17 mouse cellular contexts compared by ENCODE assay signal in genomic region chr2:26147706-26148370, GRCm38 (mm10). TPM values are rescaled to one million over a fixed set of nuclear protein-coding genes. Genes with fewer than 3 reads are reported as not detected.
DNase-seq lines count a peak whose midpoint lies in the region; ATAC-seq and TF ChIP-seq lines count a peak whose summit lies in the region.
"Had no signal": no experiment of that assay in that cellular context is flagged by ENCODE, and none has a peak within 500 bp of the region (broad histone marks: within the 10 kb centered on the region; RNA-seq: fewer than 3 reads in every experiment).

No protein-coding gene starts in this region.

- no peak for DNase-seq in heart, adult 18-20 months
- DNase-seq in 3134 (ENCODE audit: extremely low read depth, insufficient read length, low spot score): peak; percentile 75
- DNase-seq in adrenal gland, postnatal 14 days: no peak
- DNase-seq in testis, postnatal 14 days (ENCODE audit: low spot score): no peak
- DNase-seq: adrenal gland, postnatal 36 days; gastrocnemius, postnatal 25 days; kidney, adult 2 months; thymus, adult 2 months had no signal

- no peaks in the 10 kb centered on the region for H3K27me3 ChIP-seq in heart, embryonic 13.5 days (replicated peaks)
- no peaks in the 10 kb centered on the region for H3K27me3 ChIP-seq in C2C12 (ENCODE audit: control insufficient read depth, insufficient read depth, insufficient read length)
- no peaks in the 10 kb centered on the region for H3K27me3 ChIP-seq in embryonic facial prominence, embryonic 15.5 days
- H3K27me3 ChIP-seq: embryonic facial prominence, embryonic 13.5 days; forebrain, embryonic 15.5 days; heart, embryonic 15.5 days; hindbrain, embryonic 13.5 days; liver, embryonic 12.5 days had no signal

- H3K4me1 ChIP-seq in heart, embryonic 13.5 days: peaks cover 8% of the 10 kb centered on the region
- peaks cover 14% of the 10 kb centered on the region for H3K4me1 ChIP-seq in embryonic facial prominence, embryonic 15.5 days
- H3K4me1 ChIP-seq: forebrain, embryonic 15.5 days had no signal

- peak overlapping the region; percentile 44 for H3K9ac ChIP-seq in heart, embryonic 13.5 days
- H3K9ac ChIP-seq in embryonic facial prominence, embryonic 15.5 days: no peak overlapping the region
- H3K9ac ChIP-seq: embryonic facial prominence, embryonic 13.5 days; forebrain, embryonic 15.5 days; heart, embryonic 15.5 days; hindbrain, embryonic 13.5 days; liver, embryonic 12.5 days had no signal

- H3K4me3 ChIP-seq in heart, embryonic 13.5 days: no peak overlapping the region
- H3K4me3 ChIP-seq in C2C12 (ENCODE audit: insufficient read depth, poor library complexity, severe bottlenecking): no peak overlapping the region
- H3K4me3 ChIP-seq in embryonic facial prominence, embryonic 15.5 days (replicated peaks): no peak overlapping the region
- H3K4me3 ChIP-seq: embryonic facial prominence, embryonic 13.5 days; forebrain, embryonic 15.5 days; heart, embryonic 15.5 days; hindbrain, embryonic 13.5 days; liver, embryonic 12.5 days had no signal

- no peaks in the 10 kb centered on the region for H3K79me2 ChIP-seq in C2C12 (ENCODE audit: control insufficient read depth, insufficient read depth)

- no peaks in the 10 kb centered on the region for H3K36me3 ChIP-seq in heart, embryonic 13.5 days
- H3K36me3 ChIP-seq in C2C12 (ENCODE audit: control insufficient read depth, insufficient read depth): no peaks in the 10 kb centered on the region
- no peaks in the 10 kb centered on the region for H3K36me3 ChIP-seq in embryonic facial prominence, embryonic 15.5 days
- H3K36me3 ChIP-seq: embryonic facial prominence, embryonic 13.5 days; forebrain, embryonic 15.5 days; heart, embryonic 15.5 days; hindbrain, embryonic 13.5 days had no signal

- no peak overlapping the region for H3K27ac ChIP-seq in heart, embryonic 13.5 days (replicated peaks)
- no peak overlapping the region for H3K27ac ChIP-seq in embryonic facial prominence, embryonic 15.5 days (replicated peaks)
- H3K27ac ChIP-seq: embryonic facial prominence, embryonic 13.5 days; forebrain, embryonic 15.5 days; heart, embryonic 15.5 days; hindbrain, embryonic 13.5 days; liver, embryonic 12.5 days had no signal

- H3K4me2 ChIP-seq in heart, embryonic 13.5 days: no peak overlapping the region
- H3K4me2 ChIP-seq in embryonic facial prominence, embryonic 15.5 days (replicated peaks): no peak overlapping the region
- H3K4me2 ChIP-seq: embryonic facial prominence, embryonic 13.5 days; forebrain, embryonic 15.5 days; heart, embryonic 15.5 days; hindbrain, embryonic 13.5 days; liver, embryonic 12.5 days had no signal

- no peak for TF ChIP-seq CTCF in C2C12 (IDR thresholded peaks at IDR 0.05; ENCODE audit: control insufficient read depth, insufficient read depth, insufficient read length)

- no peaks in the 10 kb centered on the region for H3K79me3 ChIP-seq in C2C12 (ENCODE audit: low read depth)

- H3ac ChIP-seq in C2C12 (ENCODE audit: control insufficient read depth, insufficient read length, low read depth): peak overlapping the region; percentile 41

- 52% methylated on average over 7 of the region's 7 CpGs for WGBS in heart, embryonic 13.5 days
- 23% methylated on average over 7 of the region's 7 CpGs for WGBS in embryonic facial prominence, embryonic 15.5 days

- H3K9me3 ChIP-seq in heart, embryonic 13.5 days: no peaks in the 10 kb centered on the region
- H3K9me3 ChIP-seq in embryonic facial prominence, embryonic 15.5 days (replicated peaks): no peaks in the 10 kb centered on the region
- H3K9me3 ChIP-seq: embryonic facial prominence, embryonic 13.5 days; forebrain, embryonic 15.5 days; heart, embryonic 15.5 days; hindbrain, embryonic 13.5 days; liver, embryonic 12.5 days had no signal

- no peak for ATAC-seq in heart, embryonic 13.5 days (ENCODE audit: extremely low read depth, insufficient number of reproducible peaks, low FRiP score, low TSS enrichment)
- peak; percentile 22; the same call in 1 of the 2 replicates for ATAC-seq in embryonic facial prominence, embryonic 15.5 days (ENCODE audit: insufficient number of reproducible peaks, low FRiP score, low TSS enrichment, low read depth)
- ATAC-seq: forebrain, embryonic 15.5 days; liver, embryonic 12.5 days; lung, postnatal 0 days had no signal

TF ChIP-seq in C2C12, 6 proteins besides CTCF, POLR2A, EP300 and RAD21:
- TF ChIP-seq MYOG (IDR thresholded peaks at IDR 0.05; ENCODE audit: control insufficient read depth, extremely low read depth, insufficient read length) (no peak), MYOD1 (IDR thresholded peaks at IDR 0.05; ENCODE audit: control insufficient read depth, insufficient read length, low read depth) (peak; percentile 14), FOSL1 (IDR thresholded peaks at IDR 0.05; ENCODE audit: insufficient read depth, low read length, poor library complexity, severe bottlenecking) (peak; percentile 67), CEBPB (IDR thresholded peaks at IDR 0.05; ENCODE audit: low read depth) (no peak), USF1 (IDR thresholded peaks at IDR 0.05; ENCODE audit: low read depth) (peak; percentile 11), MAX (IDR thresholded peaks at IDR 0.05) (peak; percentile 74)

RNA-seq across cellular contexts. Expression of gene Nacc2, which starts 24.8 kb away (rescaled TPM):
- 5.4 and 6.1 TPM in 2 replicates for polyA plus RNA-seq in heart, embryonic 13.5 days (2015; fragmentation: Nextera tagmentation; extraction: Ambion mirVana)
- 10 to 100 TPM; 29.4 to 30.2 TPM for total RNA-seq in heart, adult 18-20 months (2021)
- 20.8 TPM for polyA plus RNA-seq in C2C12 (2012; fragmentation: generic; extraction: Trizol)
- 7.9 and 9.0 TPM in 2 replicates for polyA plus RNA-seq in embryonic facial prominence, embryonic 15.5 days (2015; fragmentation: Nextera tagmentation; extraction: Ambion mirVana)
- total RNA-seq in adrenal gland, postnatal 14 days (2021): 25.9 and 30.5 TPM in 2 replicates
